In genomic region chr3:27518935-27519334, GRCm38 (mm10) we compare ENCODE assay signal across 13 mouse cellular contexts.
DNase-seq lines count a peak whose midpoint lies in the region; ATAC-seq and TF ChIP-seq lines count a peak whose summit lies in the region.
"Had no signal": no experiment of that assay in that cellular context is flagged by ENCODE, and none has a peak within 500 bp of the region (broad histone marks: within the 10 kb centered on the region; RNA-seq: fewer than 3 reads in every experiment).

No protein-coding gene starts in this region.

- no peak overlapping the region for H3K27ac ChIP-seq in hindbrain, embryonic 14.5 days
- H3K27ac ChIP-seq in hindbrain, embryonic 12.5 days, result no peak overlapping the region
- H3K27ac ChIP-seq in stomach, postnatal 0 days (replicated peaks), result peak overlapping the region; percentile 37
- H3K27ac ChIP-seq: embryonic facial prominence, embryonic 15.5 days; layer of hippocampus, adult 2 months; liver, embryonic 15.5 days; midbrain, embryonic 15.5 days had no signal

- H3K9ac ChIP-seq in hindbrain, embryonic 14.5 days, result no peak overlapping the region
- H3K9ac ChIP-seq in hindbrain, embryonic 12.5 days, result no peak overlapping the region
- no peak overlapping the region for H3K9ac ChIP-seq in stomach, postnatal 0 days (ENCODE audit: low read length)
- H3K9ac ChIP-seq: embryonic facial prominence, embryonic 15.5 days; liver, embryonic 15.5 days; midbrain, embryonic 15.5 days had no signal

- 85% methylated on average over 9 of the region's 9 CpGs for WGBS in hindbrain, embryonic 14.5 days
- WGBS in hindbrain, embryonic 12.5 days, result 85% methylated on average over 9 of the region's 9 CpGs
- 58% methylated on average over 9 of the region's 9 CpGs for WGBS in stomach, postnatal 0 days

- H3K4me1 ChIP-seq in hindbrain, embryonic 14.5 days (replicated peaks; ENCODE audit: control insufficient read depth, insufficient read depth, low read length), result no peaks in the 10 kb centered on the region
- 0 out of 2 replicates have a peak, but pooled peaks cover 3% of the 10 kb centered on the region for H3K4me1 ChIP-seq in hindbrain, embryonic 12.5 days
- H3K4me1 ChIP-seq in stomach, postnatal 0 days (replicated peaks; ENCODE audit: control insufficient read depth, insufficient read depth), result no peaks in the 10 kb centered on the region; the same call in none of the 2 replicates
- H3K4me1 ChIP-seq: liver, embryonic 15.5 days; midbrain, embryonic 15.5 days had no signal

- H3K36me3 ChIP-seq in hindbrain, embryonic 14.5 days (replicated peaks; ENCODE audit: control insufficient read depth, insufficient read depth), result no peaks in the 10 kb centered on the region
- H3K36me3 ChIP-seq in hindbrain, embryonic 12.5 days, result no peaks in the 10 kb centered on the region
- no peaks in the 10 kb centered on the region for H3K36me3 ChIP-seq in stomach, postnatal 0 days (ENCODE audit: control insufficient read depth, insufficient read depth, low read length)
- H3K36me3 ChIP-seq: midbrain, embryonic 15.5 days had no signal

- H3K9me3 ChIP-seq in hindbrain, embryonic 14.5 days (ENCODE audit: control insufficient read depth, low read length), result no peaks in the 10 kb centered on the region
- no peaks in the 10 kb centered on the region for H3K9me3 ChIP-seq in hindbrain, embryonic 12.5 days (replicated peaks)
- H3K9me3 ChIP-seq in stomach, postnatal 0 days (ENCODE audit: control insufficient read depth, low read length), result no peaks in the 10 kb centered on the region
- H3K9me3 ChIP-seq: embryonic facial prominence, embryonic 15.5 days; liver, embryonic 15.5 days; midbrain, embryonic 15.5 days had no signal

- no peak for TF ChIP-seq EP300 in stomach, postnatal 0 days (optimal IDR thresholded peaks at IDR 0.05)

- TF ChIP-seq CTCF in stomach, postnatal 0 days (IDR thresholded peaks at IDR 0.05; ENCODE audit: low read depth), result no peak

- no peak for DNase-seq in hindbrain, embryonic 14.5 days (ENCODE audit: low spot score)
- DNase-seq in ovary, postnatal 14 days (ENCODE audit: low spot score), result peak; percentile 9
- no peak for DNase-seq in ovary, postnatal 10 days (ENCODE audit: low spot score)
- peak; percentile 83 to 88 for DNase-seq in kidney, postnatal 36 days
- peak; percentile 45 for DNase-seq in stomach, postnatal 0 days (ENCODE audit: low spot score)
- DNase-seq in thymus, postnatal 4 days, result no peak

- H3K4me2 ChIP-seq in hindbrain, embryonic 14.5 days (replicated peaks), result no peak overlapping the region
- no peak overlapping the region for H3K4me2 ChIP-seq in hindbrain, embryonic 12.5 days (replicated peaks)
- no peak overlapping the region for H3K4me2 ChIP-seq in stomach, postnatal 0 days (replicated peaks; ENCODE audit: low read depth)
- H3K4me2 ChIP-seq: embryonic facial prominence, embryonic 15.5 days; liver, embryonic 15.5 days; midbrain, embryonic 15.5 days had no signal

- no peak overlapping the region for H3K4me3 ChIP-seq in hindbrain, embryonic 14.5 days (replicated peaks; ENCODE audit: low read length)
- no peak overlapping the region for H3K4me3 ChIP-seq in hindbrain, embryonic 12.5 days
- H3K4me3 ChIP-seq in stomach, postnatal 0 days (ENCODE audit: low read depth, low read length), result no peak overlapping the region
- H3K4me3 ChIP-seq: embryonic facial prominence, embryonic 15.5 days; layer of hippocampus, adult 2 months; liver, embryonic 15.5 days; midbrain, embryonic 15.5 days had no signal

- peak; percentile 51; the same call in 1 of the 2 replicates for ATAC-seq in hindbrain, embryonic 14.5 days (ENCODE audit: low FRiP score)
- ATAC-seq in hindbrain, embryonic 12.5 days (ENCODE audit: low FRiP score), result no peak
- peak; percentile 82 for ATAC-seq in stomach, postnatal 0 days (ENCODE audit: low FRiP score, low TSS enrichment)
- ATAC-seq: midbrain, embryonic 15.5 days; Patski had no signal

- no peaks in the 10 kb centered on the region for H3K27me3 ChIP-seq in hindbrain, embryonic 14.5 days (ENCODE audit: control insufficient read depth, insufficient read depth, low read length)
- H3K27me3 ChIP-seq in hindbrain, embryonic 12.5 days, result no peaks in the 10 kb centered on the region
- no peaks in the 10 kb centered on the region for H3K27me3 ChIP-seq in stomach, postnatal 0 days (ENCODE audit: control insufficient read depth, insufficient read depth, low read length)
- H3K27me3 ChIP-seq: CH12.LX; embryonic facial prominence, embryonic 15.5 days; liver, embryonic 15.5 days; midbrain, embryonic 15.5 days; Patski had no signal

Comparison
In these comparisons a context has a peak if more than half of its experiments do, and no peak if none do; other contexts are left out.
1. DNase-seq: peak in ovary, postnatal 14 days (single experiment), kidney, postnatal 36 days (2 of 2) and stomach, postnatal 0 days (single experiment); none in hindbrain, embryonic 14.5 days (single experiment), ovary, postnatal 10 days (single experiment) and thymus, postnatal 4 days (single experiment).